Mouse (Mus musculus) C2C12 (cell line): ENCODE data around the gene Stard5. TPM values are rescaled to one million over a fixed set of nuclear protein-coding genes. Genes with fewer than 3 reads are reported as not detected.
A peak's percentile ranks its signal among the peaks of the same experiment; 100 is the strongest.

ENCODE experiments used
- H3K27me3 ChIP-seq: one replicate; pipeline ENCODE4 v1.6.1; 2011; ENCODE audit not compliant: control insufficient read depth, insufficient read depth, insufficient read length
- H3K36me3 ChIP-seq: one replicate; pipeline ENCODE4 v1.6.1; 2011; ENCODE audit not compliant: control insufficient read depth, insufficient read depth
- H3K4me3 ChIP-seq: one replicate; pipeline ENCODE4 v1.5.1; 2011; ENCODE audit warnings: mild to moderate bottlenecking, control low read depth; ENCODE audit not compliant: poor library complexity, insufficient read depth, severe bottlenecking
- H3K79me2 ChIP-seq: one replicate; pipeline ENCODE4 v1.6.1; 2011; ENCODE audit not compliant: control insufficient read depth, insufficient read depth
- H3K79me3 ChIP-seq: one replicate; pipeline ENCODE4 v1.6.1; 2011; ENCODE audit warnings: low read depth, control low read depth
- H3ac ChIP-seq: one replicate; pipeline ENCODE3; 2011; ENCODE audit warnings: low read depth; ENCODE audit not compliant: control insufficient read depth, insufficient read length
- CEBPB ChIP-seq: IDR thresholded peaks from one replicate; pipeline ENCODE4 v1.6.1; 2011; ENCODE audit warnings: low read depth, mild to moderate bottlenecking, control low read depth, moderate library complexity
- CTCF ChIP-seq: IDR thresholded peaks from one replicate; pipeline ENCODE4 v1.5.1; 2011; ENCODE audit not compliant: control insufficient read depth, insufficient read depth, insufficient read length
- FOSL1 ChIP-seq: IDR thresholded peaks from one replicate; pipeline ENCODE4 v1.8.0; 2011; ENCODE audit warnings: mild to moderate bottlenecking, low read length; ENCODE audit not compliant: poor library complexity, insufficient read depth, severe bottlenecking
- MAX ChIP-seq: IDR thresholded peaks from one replicate; pipeline ENCODE4 v1.6.1; 2011; ENCODE audit warnings: mild to moderate bottlenecking, control low read depth
- MYOD1 ChIP-seq: IDR thresholded peaks from one replicate; pipeline ENCODE4 v1.6.1; 2011; ENCODE audit warnings: low read depth; ENCODE audit not compliant: control insufficient read depth, insufficient read length
- MYOG ChIP-seq: IDR thresholded peaks from one replicate; pipeline ENCODE4 v1.6.1; 2011; ENCODE audit not compliant: control insufficient read depth, insufficient read length; ENCODE audit errors: extremely low read depth
- USF1 ChIP-seq: IDR thresholded peaks from one replicate; pipeline ENCODE4 v1.6.1; 2011; ENCODE audit warnings: low read depth, mild to moderate bottlenecking, control low read depth, moderate library complexity
- polyA plus RNA-seq: library from polyadenylated mRNA; unstranded; fragments of >200 nt; fragmentation: generic; extraction: Trizol; gene quantifications from one replicate; pipeline ENCODE4 v1.2.1, GENCODE M21; 2012; ENCODE audit warnings: missing spikeins

Gene Stard5
- polyA plus RNA-seq, 1 experiment, result 4.0 TPM

DNA sequence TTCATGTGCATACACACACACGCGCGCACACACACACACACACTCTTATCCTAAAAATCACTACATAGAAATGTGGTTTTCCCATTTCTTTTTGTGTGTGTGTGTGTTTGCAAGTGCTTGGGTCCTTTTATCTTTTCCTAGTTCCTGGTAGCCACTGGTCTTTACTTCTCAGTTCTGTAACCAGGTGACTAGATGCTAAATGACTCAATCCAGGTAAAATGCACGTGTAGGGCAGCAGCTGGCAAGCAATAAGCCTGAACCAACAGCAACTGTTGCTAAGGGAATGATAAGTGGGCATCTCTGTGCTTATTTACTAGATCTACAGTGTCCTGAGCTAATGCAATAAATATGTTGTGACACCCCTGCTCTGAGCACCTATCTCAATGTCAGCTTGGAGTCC lies 4.4 kb upstream of the Stard5 start:
- Histone ChIP-seq H3K27me3 (no peaks in the 10 kb centered on the region), H3K4me3 (no peak overlapping the region), H3K36me3 (no peaks in the 10 kb centered on the region), H3ac (no peak overlapping the region), H3K79me2 (no peaks in the 10 kb centered on the region), H3K79me3 (no peaks in the 10 kb centered on the region)
- TF ChIP-seq MAX, result no peak
- TF ChIP-seq FOSL1, result no peak
- no peak for TF ChIP-seq CEBPB
- no peak for TF ChIP-seq CTCF
- no peak for TF ChIP-seq MYOD1
- TF ChIP-seq MYOG, result no peak
- TF ChIP-seq USF1, result no peak

DNA sequence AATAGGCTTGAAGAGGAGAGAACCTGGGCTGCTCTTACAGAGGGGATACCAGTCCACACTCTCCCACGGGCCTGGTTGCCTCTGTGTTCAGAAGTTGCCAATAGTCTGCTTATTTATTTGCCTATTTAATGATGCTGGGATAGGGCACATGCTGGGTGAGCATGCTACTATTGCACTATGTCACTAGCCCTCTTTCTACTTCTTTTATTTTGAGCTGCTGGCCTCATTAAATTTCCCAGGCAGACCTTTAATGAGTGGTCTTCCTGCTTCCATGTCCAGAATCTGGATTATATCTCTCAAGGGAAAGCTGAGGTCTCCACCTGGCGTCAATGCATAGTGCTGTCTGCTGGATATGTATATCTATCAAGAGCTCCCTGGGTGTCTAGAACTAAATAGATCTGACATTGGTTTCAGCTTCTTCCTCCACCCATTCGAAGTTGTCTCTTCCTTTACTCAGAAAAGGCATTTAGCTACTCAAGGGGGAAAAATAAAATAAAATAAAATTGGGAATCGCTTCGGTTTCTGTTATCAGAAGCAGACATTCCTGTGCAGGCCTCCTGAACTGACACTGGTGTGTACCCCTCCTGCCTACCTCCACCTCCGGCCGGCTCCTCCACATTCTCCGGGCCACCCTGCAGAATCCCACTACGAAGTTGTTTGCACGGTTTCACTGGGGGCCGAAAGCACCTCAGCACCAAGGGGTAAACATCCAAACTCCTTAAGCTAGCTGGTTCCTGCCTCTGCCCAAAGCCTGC lies 509 bp upstream of the Stard5 start:
- H3K4me3 ChIP-seq, result peak overlapping the region; percentile 14
- H3ac ChIP-seq, result peak overlapping the region; percentile 57
- TF ChIP-seq MYOG, result no peak
- no peak for TF ChIP-seq MAX
- no peak for TF ChIP-seq USF1
- TF ChIP-seq MYOD1, result no peak
- no peak for TF ChIP-seq FOSL1
- TF ChIP-seq CEBPB, result no peak
- no peak for TF ChIP-seq CTCF
- no peaks in the 10 kb centered on the region for H3K36me3 ChIP-seq
- no peaks in the 10 kb centered on the region for H3K79me2 ChIP-seq
- H3K79me3 ChIP-seq, result no peaks in the 10 kb centered on the region
- no peaks in the 10 kb centered on the region for H3K27me3 ChIP-seq

DNA sequence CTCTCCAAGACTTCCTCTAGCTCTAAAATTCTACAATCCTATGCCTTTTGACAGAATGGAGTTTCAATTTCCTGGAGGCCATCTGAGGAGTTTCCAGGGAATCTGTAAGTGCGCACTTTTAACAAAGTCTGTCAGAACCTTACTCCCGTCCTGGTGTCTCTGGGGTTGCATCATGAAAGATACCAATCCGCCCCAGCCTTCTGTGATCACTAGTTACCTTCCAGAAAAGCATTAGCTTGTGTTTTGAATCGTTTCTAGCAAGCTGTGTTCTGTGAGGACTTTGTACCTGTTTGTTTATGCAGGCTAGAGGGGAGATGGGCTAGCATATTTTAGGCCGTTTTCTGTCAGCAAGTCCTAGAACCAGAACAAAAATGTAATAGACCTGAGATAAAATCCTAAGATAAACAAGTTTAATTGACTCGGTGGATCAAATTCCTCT lies 942 bp downstream of the Stard5 start:
- Histone ChIP-seq H3K36me3 (no peaks in the 10 kb centered on the region), H3K27me3 (no peaks in the 10 kb centered on the region), H3K79me3 (no peaks in the 10 kb centered on the region), H3K79me2 (no peaks in the 10 kb centered on the region), H3ac (no peak overlapping the region), H3K4me3 (no peak overlapping the region)
- TF ChIP-seq FOSL1 (no peak), CTCF (no peak), MAX (no peak), USF1 (no peak), MYOD1 (no peak), MYOG (no peak), CEBPB (no peak)

DNA sequence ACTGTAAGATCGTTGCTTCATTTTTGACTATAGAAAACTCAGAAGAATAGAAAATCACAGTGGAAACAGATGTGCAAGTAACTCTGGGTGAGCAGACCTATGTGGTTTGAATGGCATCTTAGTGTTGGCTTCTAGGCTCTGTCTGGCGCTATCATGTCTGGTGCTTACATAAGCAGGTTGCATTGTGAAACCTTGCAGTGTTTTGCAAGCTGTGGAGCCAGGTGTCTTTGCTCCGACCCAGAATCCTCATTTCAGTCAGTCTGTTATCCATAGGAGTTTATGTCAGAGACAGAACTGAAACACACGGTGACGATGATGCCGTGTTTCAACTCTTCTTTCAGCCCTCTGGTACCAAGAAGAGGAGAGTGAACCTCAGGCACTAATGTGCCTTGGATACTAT lies 2.1 kb downstream of the Stard5 start:
- no peaks in the 10 kb centered on the region for H3K27me3 ChIP-seq
- H3K79me3 ChIP-seq, result no peaks in the 10 kb centered on the region
- H3K79me2 ChIP-seq, result no peaks in the 10 kb centered on the region
- no peak overlapping the region for H3K4me3 ChIP-seq
- H3ac ChIP-seq, result no peak overlapping the region
- no peak for TF ChIP-seq CTCF
- TF ChIP-seq USF1, result no peak
- TF ChIP-seq CEBPB, result no peak
- no peak for TF ChIP-seq MYOD1
- no peak for TF ChIP-seq MAX
- no peak for TF ChIP-seq MYOG
- TF ChIP-seq FOSL1, result no peak
- no peaks in the 10 kb centered on the region for H3K36me3 ChIP-seq

DNA sequence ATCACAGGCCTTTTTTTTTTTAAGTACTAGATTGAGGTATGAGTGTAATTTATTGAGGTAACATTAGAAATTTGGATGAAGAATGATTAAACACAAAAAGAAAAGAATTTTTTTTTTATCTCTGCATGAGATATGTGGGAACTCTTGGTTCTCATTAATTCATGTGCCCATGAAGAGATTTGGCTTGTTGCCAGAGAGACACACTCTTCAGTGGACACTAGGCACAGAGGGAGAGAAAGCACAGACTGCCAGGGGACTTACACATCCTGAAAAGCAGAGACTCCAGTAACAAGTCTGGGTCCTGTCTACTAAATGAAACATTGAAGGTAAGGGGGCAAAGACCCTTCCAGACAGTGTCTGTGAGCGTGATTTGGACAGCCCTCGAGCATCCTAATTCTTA lies 4.0 kb downstream of the Stard5 start:
- Histone ChIP-seq H3K79me2 (no peaks in the 10 kb centered on the region), H3K79me3 (no peaks in the 10 kb centered on the region), H3K4me3 (no peak overlapping the region), H3K27me3 (no peaks in the 10 kb centered on the region), H3ac (no peak overlapping the region), H3K36me3 (no peaks in the 10 kb centered on the region)
- TF ChIP-seq FOSL1, result no peak
- TF ChIP-seq MYOG, result no peak
- TF ChIP-seq USF1, result no peak
- TF ChIP-seq MAX, result no peak
- TF ChIP-seq CTCF, result no peak
- TF ChIP-seq MYOD1, result no peak
- TF ChIP-seq CEBPB, result no peak

DNA sequence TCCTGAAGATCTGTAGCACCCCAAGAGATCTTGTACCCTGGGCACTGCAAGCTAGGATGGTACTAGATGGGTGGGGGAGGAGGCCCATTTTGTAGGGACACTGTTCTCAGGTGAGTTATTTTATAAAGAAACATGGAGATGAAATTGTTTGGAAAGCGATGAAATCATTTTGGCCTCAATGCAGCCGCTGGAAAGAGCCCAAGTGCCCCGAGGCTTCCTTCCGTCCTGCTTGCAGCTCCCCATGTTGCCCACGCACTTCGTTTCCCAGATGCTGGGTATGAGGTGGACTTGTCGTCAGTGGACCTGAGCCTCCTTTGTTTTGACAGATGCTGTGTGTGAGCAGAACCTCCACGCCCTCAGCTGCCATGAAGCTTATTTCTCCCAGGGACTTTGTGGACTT lies 4.7 kb downstream of the Stard5 start:
- TF ChIP-seq FOSL1 (no peak), MYOD1 (no peak), USF1 (no peak), MAX (no peak), CEBPB (no peak), CTCF (no peak), MYOG (no peak)
- Histone ChIP-seq H3K79me3 (no peaks in the 10 kb centered on the region), H3K79me2 (no peaks in the 10 kb centered on the region), H3K4me3 (no peak overlapping the region), H3K36me3 (no peaks in the 10 kb centered on the region), H3ac (no peak overlapping the region), H3K27me3 (no peaks in the 10 kb centered on the region)
